Mouse (Mus musculus): Measurements from ENCODE around the gene Olfr102.

The Olfr102 gene

GRCm38 (mm10) chr17:37316954-37317353, at the start of gene Olfr102:
Olfr102 (minus strand) TSS chr17:37317054.

GRCm38 (mm10) chr17:37359282-37359681, 42.4 kb upstream of the Olfr102 start, which contains the start of gene Olfr104-ps:
Olfr104-ps (plus strand) TSS chr17:37359582.

GRCm38 (mm10) chr17:37339598-37339997, 22.7 kb upstream of the Olfr102 start, which contains the start of gene Olfr103:
Olfr103 (minus strand) TSS chr17:37339698.
- 77% methylated on average over 2 of the region's 2 CpGs for WGBS

GRCm38 (mm10) chr17:37310146-37310699, 6.6 kb downstream of the Olfr102 start:
- WGBS = 55% methylated on average over 2 of the region's 2 CpGs

GRCm38 (mm10) chr17:37308483-37308882, 8.4 kb downstream of the Olfr102 start:
- WGBS = 44% methylated on average over 4 of the region's 4 CpGs

- WGBS = 84% methylated on average over 4 of the region's 4 CpGs
These were observed 12.6 kb downstream of the Olfr102 start, which contains the start of gene Olfr101 for GRCm38 (mm10) chr17:37304213-37304612. Olfr101 (minus strand) TSS chr17:37304313.

GRCm38 (mm10) chr17:37283360-37283759, 33.5 kb downstream of the Olfr102 start, which contains the start of gene Olfr99:
Olfr99 (minus strand) TSS chr17:37283460.
- WGBS = 81% methylated on average over 1 of the region's 1 CpGs

GRCm38 (mm10) chr17:37280331-37280730, 36.5 kb downstream of the Olfr102 start:
- WGBS = 60% methylated on average over 1 of the region's 1 CpGs

GRCm38 (mm10) chr17:37275626-37276248, 41.1 kb downstream of the Olfr102 start:
- 84% methylated on average over 2 of the region's 2 CpGs for WGBS

GRCm38 (mm10) chr17:37270702-37271092, 46.2 kb downstream of the Olfr102 start:
- 59% methylated on average over 8 of the region's 8 CpGs for WGBS

GRCm38 (mm10) chr17:37270058-37270701, 46.7 kb downstream of the Olfr102 start, which contains the start of gene H2-M3:
H2-M3 (plus strand) TSS chr17:37270220.
- whole genome bisulfite sequencing = 2% methylated on average over 26 of the region's 26 CpGs

- WGBS = 69% methylated on average over 1 of the region's 1 CpGs
These were observed 53.2 kb downstream of the Olfr102 start, which contains the start of gene Olfr98 for GRCm38 (mm10) chr17:37263626-37264025. Olfr98 (minus strand) TSS chr17:37263749.
